Mouse (Mus musculus) midbrain, embryonic 14.5 days (tissue): ENCODE measurements around the gene Tspan5. TPM values are rescaled to one million over a fixed set of nuclear protein-coding genes. Genes with fewer than 3 reads are reported as not detected.

Experiments used
- ATAC-seq: fragments of 200-750 bp; cut with Nextera tagmentation; 2 replicates; pipeline ENCODE4 v1.8.0; 2017; ENCODE audit warnings: moderate number of reproducible peaks, moderate library complexity; ENCODE audit not compliant: low FRiP score, low TSS enrichment
- DNase-seq: peaks from one replicate; pipeline ENCODE4 v3.0.0-alpha.2; 2015
- H3K27ac ChIP-seq: fragments of 300-500 bp; sonication (generic); replicated peaks from 2 replicates; pipeline ENCODE4 v1.5.1; 2014; ENCODE audit warnings: mild to moderate bottlenecking, low read depth, low read length, moderate library complexity
- H3K27me3 ChIP-seq: fragments of 300-500 bp; sonication (generic); 2 replicates; pipeline ENCODE4 v1.6.1; 2014; ENCODE audit warnings: low read length, control low read depth, mixed read lengths; ENCODE audit not compliant: control insufficient read depth, insufficient read depth
- H3K36me3 ChIP-seq: fragments of 300-500 bp; sonication (generic); 2 replicates; pipeline ENCODE4 v1.6.1; 2014; ENCODE audit warnings: low read length, control low read depth; ENCODE audit not compliant: control insufficient read depth, insufficient read depth
- H3K4me1 ChIP-seq: fragments of 300-500 bp; sonication (generic); 2 replicates; pipeline ENCODE4 v1.6.1; 2014; ENCODE audit warnings: mild to moderate bottlenecking, antibody characterized with exemption, low read length, control low read depth; ENCODE audit not compliant: control insufficient read depth, insufficient read depth
- H3K4me2 ChIP-seq: fragments of 300-500 bp; sonication (generic); 2 replicates; pipeline ENCODE4 v1.6.1; 2014; ENCODE audit warnings: mild to moderate bottlenecking, low read length, moderate library complexity
- H3K4me3 ChIP-seq: fragments of 300-500 bp; sonication (generic); replicated peaks from 2 replicates; pipeline ENCODE4 v1.5.1; 2014; ENCODE audit warnings: low read depth, low read length
- H3K9ac ChIP-seq: fragments of 300-500 bp; sonication (generic); replicated peaks from 2 replicates; pipeline ENCODE4 v1.6.1; 2014; ENCODE audit warnings: mild to moderate bottlenecking, low read length, moderate library complexity
- H3K9me3 ChIP-seq: fragments of 300-500 bp; sonication (generic); 2 replicates; pipeline ENCODE4 v1.6.1; 2016; ENCODE audit warnings: low read length, control low read depth, mixed read lengths; ENCODE audit not compliant: control insufficient read depth
- WGBS: fragments of 180-500 bp; shearing (Covaris S2); extraction: QIAGEN DNeasy Blood & Tissue Kit; methylation state at CpG from one replicate; pipeline ENCODE4 v1.1.7; 2014; 5-methylcytosine and 5-hydroxymethylcytosine counted together
- polyA plus RNA-seq: library from polyadenylated mRNA; unstranded; fragments of >200 nt; fragmentation: Nextera tagmentation; extraction: Ambion mirVana; gene quantifications from 2 replicates; pipeline ENCODE4 v1.2.1, GENCODE M21; 2014

Tspan5 gene
- polyA plus RNA-seq, 1 experiment from 2014 or later = 119 TPM

GRCm38 (mm10) chr3:138746556-138746955 lies 4.6 kb downstream of the Tspan5 start:
- peaks cover 33% of the 10 kb centered on the region for H3K4me1 ChIP-seq

GRCm38 (mm10) chr3:138747035-138747434 lies 5.0 kb downstream of the Tspan5 start:
- no peak overlapping the region for H3K4me3 ChIP-seq
- no peaks in the 10 kb centered on the region for H3K9me3 ChIP-seq
- DNase-seq (no peak), ATAC-seq (no peak)
- H3K27me3 ChIP-seq = no peaks in the 10 kb centered on the region
- peaks cover 33% of the 10 kb centered on the region for H3K4me1 ChIP-seq
- H3K9ac ChIP-seq = no peak overlapping the region
- no peaks in the 10 kb centered on the region for H3K36me3 ChIP-seq
- H3K27ac ChIP-seq = no peak overlapping the region
- H3K4me2 ChIP-seq = no peak overlapping the region
- 92% methylated on average over 5 of the region's 5 CpGs for WGBS

More at GRCm38 (mm10) chr3:138746556-138746955, 4.6 kb downstream of the Tspan5 start:
- H3K9me3 ChIP-seq = no peaks in the 10 kb centered on the region
- H3K36me3 ChIP-seq = no peaks in the 10 kb centered on the region
- H3K9ac ChIP-seq = no peak overlapping the region
- no peak overlapping the region for H3K27ac ChIP-seq
- no peak for DNase-seq
- WGBS = 87% methylated on average over 8 of the region's 8 CpGs
- H3K27me3 ChIP-seq = no peaks in the 10 kb centered on the region
- ATAC-seq = no peak
- H3K4me2 ChIP-seq = no peak overlapping the region
- no peak overlapping the region for H3K4me3 ChIP-seq

- Histone ChIP-seq H3K4me3 (no peak overlapping the region), H3K27ac (no peak overlapping the region), H3K36me3 (no peaks in the 10 kb centered on the region), H3K27me3 (no peaks in the 10 kb centered on the region), H3K4me2 (no peak overlapping the region), H3K9ac (no peak overlapping the region), H3K9me3 (no peaks in the 10 kb centered on the region), H3K4me1 (peaks cover 36% of the 10 kb centered on the region)
- DNase-seq = no peak
- no peak for ATAC-seq
- 96% methylated on average over 5 of the region's 5 CpGs for WGBS
These were observed 6.0 kb downstream of the Tspan5 start for GRCm38 (mm10) chr3:138747985-138748384.

GRCm38 (mm10) chr3:138749645-138750044 lies 7.7 kb downstream of the Tspan5 start:
- ATAC-seq (no peak), DNase-seq (no peak)
- Histone ChIP-seq H3K4me1 (peaks cover 41% of the 10 kb centered on the region), H3K27ac (no peak overlapping the region), H3K36me3 (no peaks in the 10 kb centered on the region), H3K4me3 (no peak overlapping the region), H3K9ac (no peak overlapping the region), H3K9me3 (no peaks in the 10 kb centered on the region), H3K27me3 (no peaks in the 10 kb centered on the region), H3K4me2 (no peak overlapping the region)
- 88% methylated on average over 9 of the region's 9 CpGs for WGBS

GRCm38 (mm10) chr3:138751328-138751727 lies 9.3 kb downstream of the Tspan5 start:
- no peaks in the 10 kb centered on the region for H3K36me3 ChIP-seq
- H3K4me2 ChIP-seq = no peak overlapping the region
- ATAC-seq = no peak
- no peak for DNase-seq
- no peaks in the 10 kb centered on the region for H3K9me3 ChIP-seq
- 88% methylated on average over 5 of the region's 5 CpGs for WGBS
- H3K27ac ChIP-seq = no peak overlapping the region
- peaks cover 25% of the 10 kb centered on the region for H3K4me1 ChIP-seq
- H3K4me3 ChIP-seq = no peak overlapping the region
- no peaks in the 10 kb centered on the region for H3K27me3 ChIP-seq
- H3K9ac ChIP-seq = no peak overlapping the region

- Histone ChIP-seq H3K4me3 (no peak overlapping the region), H3K27ac (no peak overlapping the region), H3K36me3 (no peaks in the 10 kb centered on the region), H3K9me3 (no peaks in the 10 kb centered on the region), H3K27me3 (no peaks in the 10 kb centered on the region), H3K4me1 (peaks cover 20% of the 10 kb centered on the region), H3K9ac (no peak overlapping the region), H3K4me2 (no peak overlapping the region)
- 89% methylated on average over 5 of the region's 5 CpGs for WGBS
- DNase-seq (no peak), ATAC-seq (no peak; the same call in 1 of the 2 replicates)
These were observed 10.1 kb downstream of the Tspan5 start for GRCm38 (mm10) chr3:138752056-138752455.

- no peak overlapping the region for H3K4me3 ChIP-seq
- no peaks in the 10 kb centered on the region for H3K9me3 ChIP-seq
- peaks cover 20% of the 10 kb centered on the region for H3K4me1 ChIP-seq
- 71% methylated on average over 3 of the region's 3 CpGs for WGBS
- DNase-seq (no peak), ATAC-seq (no peak)
- H3K27ac ChIP-seq = no peak overlapping the region
- no peaks in the 10 kb centered on the region for H3K36me3 ChIP-seq
- no peak overlapping the region for H3K9ac ChIP-seq
- no peak overlapping the region for H3K4me2 ChIP-seq
- no peaks in the 10 kb centered on the region for H3K27me3 ChIP-seq
These were observed 10.8 kb downstream of the Tspan5 start for GRCm38 (mm10) chr3:138752769-138753168.

- Histone ChIP-seq H3K4me3 (no peak overlapping the region), H3K4me2 (no peak overlapping the region), H3K27me3 (no peaks in the 10 kb centered on the region), H3K27ac (no peak overlapping the region), H3K9me3 (no peaks in the 10 kb centered on the region), H3K9ac (no peak overlapping the region), H3K36me3 (no peaks in the 10 kb centered on the region), H3K4me1 (peaks cover 20% of the 10 kb centered on the region)
- DNase-seq = no peak
- no peak for ATAC-seq
- WGBS = 34% methylated on average over 12 of the region's 12 CpGs
These were observed 11.3 kb downstream of the Tspan5 start for GRCm38 (mm10) chr3:138753182-138753885.

GRCm38 (mm10) chr3:138754328-138754727 lies 12.3 kb downstream of the Tspan5 start:
- Histone ChIP-seq H3K4me2 (no peak overlapping the region), H3K27me3 (no peaks in the 10 kb centered on the region), H3K4me3 (no peak overlapping the region), H3K4me1 (peaks cover 23% of the 10 kb centered on the region), H3K36me3 (no peaks in the 10 kb centered on the region), H3K9me3 (no peaks in the 10 kb centered on the region), H3K27ac (no peak overlapping the region), H3K9ac (no peak overlapping the region)
- DNase-seq (no peak), ATAC-seq (no peak)
- WGBS = 62% methylated on average over 5 of the region's 5 CpGs
